Mouse (Mus musculus): ENCODE measurements around the gene Gss. TPM values are rescaled to one million over a fixed set of nuclear protein-coding genes. Genes with fewer than 3 reads are reported as not detected.
A peak's percentile ranks its signal among the peaks of the same experiment; 100 is the strongest.

Gene Gss
- 27.7 and 32.0 TPM in 2 replicates for polyA plus RNA-seq (2015; fragmentation: Nextera tagmentation; extraction: Ambion mirVana)

GRCm38 (mm10) chr2:155592137-155592853 is at the start of gene Gss:
Gss (minus strand) TSS chr2:155592810.
- under 1% methylated on average over 53 of the region's 53 CpGs for WGBS
- H3K36me3 ChIP-seq (ENCODE audit: control insufficient read depth, insufficient read depth, low read length), result no peaks in the 10 kb centered on the region
- peak within 1 kb of the TSS; percentile 78 for H3K9ac ChIP-seq (ENCODE audit: low read length)
- H3K9me3 ChIP-seq (ENCODE audit: control insufficient read depth, low read length), result no peaks in the 10 kb centered on the region
- peak within 1 kb of the TSS; percentile 74 for H3K27ac ChIP-seq (ENCODE audit: low read length)
- H3K4me2 ChIP-seq (ENCODE audit: low read depth, low read length), result peak within 1 kb of the TSS; percentile 85
- peak within 1 kb of the TSS; percentile 54 for H3K4me3 ChIP-seq (ENCODE audit: low read length)
- peaks cover 6% of the 10 kb centered on the region for H3K4me1 ChIP-seq (replicated peaks; ENCODE audit: control insufficient read depth, insufficient read depth, low read length)
- no peaks in the 10 kb centered on the region for H3K27me3 ChIP-seq (ENCODE audit: control insufficient read depth, insufficient read depth, low read depth, low read length)
- peak; percentile 93 for ATAC-seq (ENCODE audit: low read depth)

- H3K27me3 ChIP-seq (ENCODE audit: control insufficient read depth, insufficient read depth, low read depth, low read length), result no peaks in the 10 kb centered on the region
- no peaks in the 10 kb centered on the region for H3K4me1 ChIP-seq (replicated peaks; ENCODE audit: control insufficient read depth, insufficient read depth, low read length)
- no peak overlapping the region for H3K4me2 ChIP-seq (ENCODE audit: low read depth, low read length)
- no peak overlapping the region for H3K4me3 ChIP-seq (ENCODE audit: low read length)
- no peak for ATAC-seq (ENCODE audit: low read depth)
- no peak overlapping the region for H3K9ac ChIP-seq (ENCODE audit: low read length)
- peaks cover 65% of the 10 kb centered on the region for H3K36me3 ChIP-seq (ENCODE audit: control insufficient read depth, insufficient read depth, low read length)
- WGBS, result 82% methylated on average over 18 of the region's 18 CpGs
- no peak overlapping the region for H3K27ac ChIP-seq (ENCODE audit: low read length)
- no peaks in the 10 kb centered on the region for H3K9me3 ChIP-seq (ENCODE audit: control insufficient read depth, low read length)
These were observed 49.2 kb upstream of the Gss start for GRCm38 (mm10) chr2:155641540-155642472.

GRCm38 (mm10) chr2:155640656-155641055 is 48.0 kb upstream of the Gss start:
- Histone ChIP-seq H3K9ac (ENCODE audit: low read length) (no peak overlapping the region), H3K4me2 (ENCODE audit: low read depth, low read length) (no peak overlapping the region), H3K4me3 (ENCODE audit: low read length) (no peak overlapping the region), H3K9me3 (ENCODE audit: control insufficient read depth, low read length) (no peaks in the 10 kb centered on the region), H3K27me3 (ENCODE audit: control insufficient read depth, insufficient read depth, low read depth, low read length) (no peaks in the 10 kb centered on the region), H3K4me1 (replicated peaks; ENCODE audit: control insufficient read depth, insufficient read depth, low read length) (no peaks in the 10 kb centered on the region), H3K27ac (ENCODE audit: low read length) (no peak overlapping the region), H3K36me3 (ENCODE audit: control insufficient read depth, insufficient read depth, low read length) (peaks cover 70% of the 10 kb centered on the region)
- 92% methylated on average over 6 of the region's 6 CpGs for WGBS
- ATAC-seq (ENCODE audit: low read depth), result no peak

- H3K9ac ChIP-seq (ENCODE audit: low read length), result no peak overlapping the region
- peaks cover 7% of the 10 kb centered on the region; the same call in 1 of the 2 replicates for H3K4me1 ChIP-seq (replicated peaks; ENCODE audit: control insufficient read depth, insufficient read depth, low read length)
- WGBS, result 86% methylated on average over 4 of the region's 4 CpGs
- H3K9me3 ChIP-seq (ENCODE audit: control insufficient read depth, low read length), result no peaks in the 10 kb centered on the region
- no peak overlapping the region for H3K27ac ChIP-seq (ENCODE audit: low read length)
- no peak overlapping the region for H3K4me3 ChIP-seq (ENCODE audit: low read length)
- ATAC-seq (ENCODE audit: low read depth), result no peak
- H3K36me3 ChIP-seq (ENCODE audit: control insufficient read depth, insufficient read depth, low read length), result peaks cover 60% of the 10 kb centered on the region
- H3K27me3 ChIP-seq (ENCODE audit: control insufficient read depth, insufficient read depth, low read depth, low read length), result no peaks in the 10 kb centered on the region
- H3K4me2 ChIP-seq (ENCODE audit: low read depth, low read length), result no peak overlapping the region
These were observed 44.8 kb upstream of the Gss start for GRCm38 (mm10) chr2:155637411-155637810.

- H3K27me3 ChIP-seq (ENCODE audit: control insufficient read depth, insufficient read depth, low read depth, low read length), result peaks cover 3% of the 10 kb centered on the region; the same call in 1 of the 2 replicates
- peaks cover 56% of the 10 kb centered on the region for H3K36me3 ChIP-seq (ENCODE audit: control insufficient read depth, insufficient read depth, low read length)
- no peak overlapping the region for H3K27ac ChIP-seq (ENCODE audit: low read length)
- H3K4me2 ChIP-seq (ENCODE audit: low read depth, low read length), result no peak overlapping the region
- H3K4me3 ChIP-seq (ENCODE audit: low read length), result no peak overlapping the region
- peaks cover 7% of the 10 kb centered on the region; the same call in 1 of the 2 replicates for H3K4me1 ChIP-seq (replicated peaks; ENCODE audit: control insufficient read depth, insufficient read depth, low read length)
- no peaks in the 10 kb centered on the region for H3K9me3 ChIP-seq (ENCODE audit: control insufficient read depth, low read length)
- no peak for ATAC-seq (ENCODE audit: low read depth)
- no peak overlapping the region for H3K9ac ChIP-seq (ENCODE audit: low read length)
These were observed 44.3 kb upstream of the Gss start for GRCm38 (mm10) chr2:155636881-155637280.

- H3K36me3 ChIP-seq (ENCODE audit: control insufficient read depth, insufficient read depth, low read length), result peaks cover 47% of the 10 kb centered on the region
- no peak overlapping the region for H3K27ac ChIP-seq (ENCODE audit: low read length)
- WGBS, result 95% methylated on average over 8 of the region's 8 CpGs
- peaks cover 12% of the 10 kb centered on the region for H3K27me3 ChIP-seq (ENCODE audit: control insufficient read depth, insufficient read depth, low read depth, low read length)
- ATAC-seq (ENCODE audit: low read depth), result no peak
- no peak overlapping the region for H3K4me2 ChIP-seq (ENCODE audit: low read depth, low read length)
- no peak overlapping the region for H3K4me3 ChIP-seq (ENCODE audit: low read length)
- H3K4me1 ChIP-seq (replicated peaks; ENCODE audit: control insufficient read depth, insufficient read depth, low read length), result peaks cover 7% of the 10 kb centered on the region; the same call in 1 of the 2 replicates
- no peaks in the 10 kb centered on the region for H3K9me3 ChIP-seq (ENCODE audit: control insufficient read depth, low read length)
- no peak overlapping the region for H3K9ac ChIP-seq (ENCODE audit: low read length)
These were observed 43.4 kb upstream of the Gss start for GRCm38 (mm10) chr2:155635961-155636360.

- no peak overlapping the region for H3K27ac ChIP-seq (ENCODE audit: low read length)
- peaks cover 26% of the 10 kb centered on the region for H3K27me3 ChIP-seq (ENCODE audit: control insufficient read depth, insufficient read depth, low read depth, low read length)
- whole genome bisulfite sequencing, result 85% methylated on average over 8 of the region's 8 CpGs
- no peak for ATAC-seq (ENCODE audit: low read depth)
- no peaks in the 10 kb centered on the region for H3K9me3 ChIP-seq (ENCODE audit: control insufficient read depth, low read length)
- H3K4me3 ChIP-seq (ENCODE audit: low read length), result no peak overlapping the region
- H3K36me3 ChIP-seq (ENCODE audit: control insufficient read depth, insufficient read depth, low read length), result peaks cover 37% of the 10 kb centered on the region
- H3K9ac ChIP-seq (ENCODE audit: low read length), result no peak overlapping the region
- H3K4me1 ChIP-seq (replicated peaks; ENCODE audit: control insufficient read depth, insufficient read depth, low read length), result peaks cover 9% of the 10 kb centered on the region; the same call in 1 of the 2 replicates
- no peak overlapping the region for H3K4me2 ChIP-seq (ENCODE audit: low read depth, low read length)
These were observed 42.0 kb upstream of the Gss start for GRCm38 (mm10) chr2:155634562-155634961.

- ATAC-seq (ENCODE audit: low read depth), result no peak
- Histone ChIP-seq H3K9ac (ENCODE audit: low read length) (no peak overlapping the region), H3K27me3 (ENCODE audit: control insufficient read depth, insufficient read depth, low read depth, low read length) (peaks cover 35% of the 10 kb centered on the region), H3K27ac (ENCODE audit: low read length) (no peak overlapping the region), H3K4me2 (ENCODE audit: low read depth, low read length) (no peak overlapping the region), H3K36me3 (ENCODE audit: control insufficient read depth, insufficient read depth, low read length) (peaks cover 33% of the 10 kb centered on the region), H3K4me3 (ENCODE audit: low read length) (no peak overlapping the region), H3K9me3 (ENCODE audit: control insufficient read depth, low read length) (no peaks in the 10 kb centered on the region), H3K4me1 (replicated peaks; ENCODE audit: control insufficient read depth, insufficient read depth, low read length) (peaks cover 16% of the 10 kb centered on the region; the same call in 1 of the 2 replicates)
- 85% methylated on average over 9 of the region's 9 CpGs for WGBS
These were observed 41.1 kb upstream of the Gss start for GRCm38 (mm10) chr2:155633731-155634130.

- Histone ChIP-seq H3K4me3 (ENCODE audit: low read length) (no peak overlapping the region), H3K27ac (ENCODE audit: low read length) (no peak overlapping the region), H3K36me3 (ENCODE audit: control insufficient read depth, insufficient read depth, low read length) (peaks cover 29% of the 10 kb centered on the region), H3K27me3 (ENCODE audit: control insufficient read depth, insufficient read depth, low read depth, low read length) (peaks cover 41% of the 10 kb centered on the region), H3K9ac (ENCODE audit: low read length) (no peak overlapping the region), H3K4me1 (replicated peaks; ENCODE audit: control insufficient read depth, insufficient read depth, low read length) (peaks cover 16% of the 10 kb centered on the region; the same call in 1 of the 2 replicates), H3K9me3 (ENCODE audit: control insufficient read depth, low read length) (no peaks in the 10 kb centered on the region), H3K4me2 (ENCODE audit: low read depth, low read length) (no peak overlapping the region)
- ATAC-seq (ENCODE audit: low read depth), result peak; percentile 67
- 45% methylated on average over 19 of the region's 19 CpGs for WGBS
These were observed 40.5 kb upstream of the Gss start for GRCm38 (mm10) chr2:155633121-155633520.
